Mouse (Mus musculus): Measurements from ENCODE around the gene Pdgfb.

The Pdgfb gene

GRCm38 (mm10) chr15:80009421-80010181 is 5.2 kb downstream of the Pdgfb start:
- peak; percentile 45 for DNase-seq (ENCODE audit: low read depth, low spot score)

- DNase-seq (ENCODE audit: low read depth, low spot score), result no peak
Observed at GRCm38 (mm10) chr15:80008461-80008860, 6.3 kb downstream of the Pdgfb start.

DNA sequence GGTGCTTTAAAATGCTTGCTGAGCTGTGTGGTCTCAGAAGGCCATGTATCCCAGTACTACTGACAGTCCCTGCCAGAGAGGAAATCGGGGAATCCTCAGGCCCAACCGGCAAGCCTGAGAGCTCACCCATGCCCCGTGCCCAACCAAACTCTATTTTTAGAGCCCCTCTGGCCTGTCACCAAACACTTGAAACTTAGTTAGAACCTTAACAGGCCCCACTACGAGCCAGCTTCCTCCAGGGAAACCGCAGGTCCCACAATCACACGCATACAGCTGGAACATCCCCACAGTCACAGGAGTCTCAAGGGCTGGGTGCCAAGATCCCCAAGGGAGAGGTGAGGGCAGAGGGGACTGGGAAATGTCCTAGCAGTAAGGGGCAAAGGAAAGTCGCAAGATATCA is 8.6 kb downstream of the Pdgfb start:
- DNase-seq (ENCODE audit: low read depth, low spot score), result no peak

DNA sequence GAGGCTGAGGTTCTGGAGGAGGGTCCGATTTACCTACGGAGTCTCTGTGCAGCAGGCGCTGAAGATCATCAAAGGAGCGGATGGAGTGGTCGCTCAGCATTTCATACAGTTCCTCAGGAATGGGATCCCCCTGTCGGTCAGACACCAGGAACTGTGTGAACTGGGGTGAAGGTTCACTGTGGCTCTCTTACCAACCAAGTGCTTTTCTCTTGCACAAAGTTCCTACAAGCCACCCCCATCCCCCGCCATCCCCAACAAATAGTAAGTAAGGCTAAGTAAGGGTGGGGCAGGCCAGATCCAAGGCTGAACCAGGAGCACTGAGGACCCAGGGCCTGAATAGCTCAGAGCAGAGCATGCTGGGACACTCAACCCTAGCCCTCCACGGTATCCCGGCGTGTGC is 9.3 kb downstream of the Pdgfb start:
- DNase-seq (ENCODE audit: low read depth, low spot score), result no peak

- no peak for DNase-seq (ENCODE audit: low read depth, low spot score)
Observed at GRCm38 (mm10) chr15:80004644-80005340, 10.0 kb downstream of the Pdgfb start.

GRCm38 (mm10) chr15:80003581-80003980 is 11.2 kb downstream of the Pdgfb start:
- no peak for DNase-seq (ENCODE audit: low read depth, low spot score)

- no peak for DNase-seq (ENCODE audit: low read depth, low spot score)
Observed at GRCm38 (mm10) chr15:80001601-80002000, 13.2 kb downstream of the Pdgfb start.

- DNase-seq (ENCODE audit: low read depth, low spot score), result no peak
Observed at GRCm38 (mm10) chr15:80000694-80001093, 14.1 kb downstream of the Pdgfb start.

GRCm38 (mm10) chr15:79997988-79998387 is 16.8 kb downstream of the Pdgfb start:
- DNase-seq (ENCODE audit: low read depth, low spot score), result no peak

GRCm38 (mm10) chr15:79996781-79997180 is 18.0 kb downstream of the Pdgfb start:
- DNase-seq (ENCODE audit: low read depth, low spot score), result no peak

DNA sequence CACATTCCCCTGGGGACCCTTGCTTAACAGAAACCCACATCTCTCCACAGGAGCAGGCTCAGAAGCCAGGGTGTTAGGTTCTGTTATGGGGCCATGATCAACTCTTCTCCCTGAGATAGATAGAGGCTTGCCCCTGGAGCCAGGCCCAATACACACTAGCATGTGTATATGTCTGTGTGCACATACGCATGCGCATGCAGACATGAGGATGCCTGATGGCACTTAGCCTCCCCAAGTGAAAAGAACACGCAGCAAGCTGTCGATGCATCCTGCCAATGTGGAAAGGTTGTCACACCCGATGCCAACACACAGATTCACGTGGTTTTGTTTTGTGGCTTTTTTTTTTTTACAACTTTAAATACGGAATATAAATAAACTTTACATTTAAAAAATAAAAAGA is 19.2 kb downstream of the Pdgfb start:
- no peak for DNase-seq (ENCODE audit: low read depth, low spot score)

- no peak for DNase-seq (ENCODE audit: low read depth, low spot score)
Observed at GRCm38 (mm10) chr15:79994566-79994965, 20.2 kb downstream of the Pdgfb start.

- no peak for DNase-seq (ENCODE audit: low read depth, low spot score)
Observed at GRCm38 (mm10) chr15:79986182-79986581, 28.6 kb downstream of the Pdgfb start.

DNA sequence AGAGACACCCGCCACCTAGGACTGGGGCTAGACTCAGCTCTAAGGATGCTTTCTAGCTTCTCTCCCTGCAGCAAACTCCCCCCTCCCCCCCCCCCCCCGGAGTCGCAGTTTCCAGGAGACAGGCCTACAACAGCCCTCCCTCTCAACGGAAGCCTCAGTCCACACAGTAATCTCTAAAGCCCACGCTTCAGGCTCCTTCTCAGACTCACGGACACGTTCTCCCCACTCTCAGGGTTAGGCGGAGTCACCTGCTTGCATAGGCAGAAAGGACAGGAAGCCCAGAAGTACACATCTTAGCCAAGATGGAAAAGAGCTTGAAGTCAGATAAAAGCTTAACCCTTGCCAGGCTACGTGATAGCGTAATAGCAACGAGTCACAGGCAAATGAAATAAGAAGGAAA is 29.3 kb downstream of the Pdgfb start:
- peak; percentile 22 for DNase-seq (ENCODE audit: low read depth, low spot score)

DNA sequence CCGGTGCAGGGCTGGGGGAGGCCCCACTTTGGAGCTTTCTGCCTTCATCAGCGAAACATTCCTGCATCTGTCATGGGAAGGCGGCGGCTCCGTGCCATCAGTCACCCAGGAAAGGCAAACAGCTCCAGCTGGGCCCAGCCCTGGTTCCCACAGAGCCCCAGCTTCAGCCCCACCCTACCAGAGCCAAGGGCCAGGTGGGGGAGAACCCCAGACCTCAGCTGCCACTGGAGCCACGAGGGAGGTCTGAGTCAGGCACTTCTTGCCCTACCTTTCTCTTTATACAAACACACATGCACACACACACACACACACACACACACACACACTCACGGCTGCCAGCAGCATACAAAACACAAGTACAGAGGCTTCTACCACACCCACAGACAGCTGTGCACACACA is 30.6 kb downstream of the Pdgfb start:
- DNase-seq (ENCODE audit: low read depth, low spot score), result no peak

- no peak for DNase-seq (ENCODE audit: low read depth, low spot score)
Observed at GRCm38 (mm10) chr15:79980716-79981115, 34.1 kb downstream of the Pdgfb start.

GRCm38 (mm10) chr15:79972186-79972585 is 42.6 kb downstream of the Pdgfb start:
- DNase-seq (ENCODE audit: low read depth, low spot score), result no peak

GRCm38 (mm10) chr15:79970940-79971339 is 43.8 kb downstream of the Pdgfb start, which contains the start of gene Cbx7:
TSS of gene Cbx7 (minus strand) at chr15:79971119.
- DNase-seq (ENCODE audit: low read depth, low spot score), result no peak

- DNase-seq (ENCODE audit: low read depth, low spot score), result no peak
Observed at GRCm38 (mm10) chr15:79970491-79970890, 44.3 kb downstream of the Pdgfb start.

DNA sequence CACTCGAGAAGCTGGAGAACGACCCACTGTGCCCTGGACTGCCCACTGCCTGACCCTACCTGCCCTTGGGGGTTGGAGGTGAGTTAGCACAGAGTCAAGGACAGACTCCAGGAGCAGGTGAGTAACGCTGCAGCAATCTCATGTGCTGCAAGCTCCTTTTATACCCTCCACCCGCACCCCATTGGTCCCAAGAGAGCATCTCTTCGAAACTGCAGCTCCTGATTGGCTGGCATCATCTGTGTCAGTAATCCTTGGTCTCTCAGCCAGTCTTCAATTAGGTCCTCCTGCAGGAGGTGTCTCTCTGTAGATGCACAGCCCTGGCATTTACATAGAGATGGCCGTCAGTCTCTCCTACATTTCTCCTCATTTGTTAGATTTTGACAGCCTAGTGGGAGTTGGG is 47.4 kb downstream of the Pdgfb start:
- no peak for DNase-seq (ENCODE audit: low read depth, low spot score)

GRCm38 (mm10) chr15:79964376-79964775 is 50.4 kb downstream of the Pdgfb start:
- no peak for DNase-seq (ENCODE audit: low read depth, low spot score)

- DNase-seq (ENCODE audit: low read depth, low spot score), result no peak
Observed at GRCm38 (mm10) chr15:79962661-79963060, 52.1 kb downstream of the Pdgfb start.

DNA sequence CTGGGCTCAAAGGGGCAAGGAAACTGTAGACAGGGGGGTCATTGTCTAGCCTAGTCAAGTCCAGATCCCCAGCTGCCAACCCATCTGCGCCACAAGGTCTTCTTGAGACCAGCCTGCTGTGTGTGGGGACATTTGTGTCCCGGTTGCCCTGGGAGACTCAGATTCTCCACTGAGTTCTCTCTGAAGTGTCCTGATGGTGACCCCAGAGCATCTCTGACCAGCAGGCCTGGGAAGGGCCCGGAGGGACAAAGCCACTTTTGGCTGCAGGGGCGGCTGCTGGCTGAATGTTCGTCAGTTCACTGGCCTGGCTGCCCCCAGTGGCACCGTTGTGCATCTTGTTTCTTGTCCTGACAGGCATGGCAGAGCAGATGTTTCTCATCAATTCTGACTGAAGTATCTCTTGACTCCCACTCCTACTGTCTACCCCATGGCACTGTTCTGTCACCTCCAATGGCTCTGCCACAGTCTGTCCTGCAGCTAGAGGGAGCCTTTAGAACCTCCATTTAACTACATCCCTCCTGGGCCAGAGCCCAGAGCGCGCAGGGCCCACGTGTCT is 53.3 kb downstream of the Pdgfb start:
- no peak for DNase-seq (ENCODE audit: low read depth, low spot score)
